Mouse (Mus musculus): Measurements from ENCODE around the gene Fndc4. TPM values are rescaled to one million over a fixed set of nuclear protein-coding genes. Genes with fewer than 3 reads are reported as not detected.
A peak's percentile ranks its signal among the peaks of the same experiment; 100 is the strongest.

Gene Fndc4
- polyA plus RNA-seq (2016; fragmentation: Nextera tagmentation; extraction: Ambion mirVana) = 91.0 and 94.6 TPM in 2 replicates

DNA sequence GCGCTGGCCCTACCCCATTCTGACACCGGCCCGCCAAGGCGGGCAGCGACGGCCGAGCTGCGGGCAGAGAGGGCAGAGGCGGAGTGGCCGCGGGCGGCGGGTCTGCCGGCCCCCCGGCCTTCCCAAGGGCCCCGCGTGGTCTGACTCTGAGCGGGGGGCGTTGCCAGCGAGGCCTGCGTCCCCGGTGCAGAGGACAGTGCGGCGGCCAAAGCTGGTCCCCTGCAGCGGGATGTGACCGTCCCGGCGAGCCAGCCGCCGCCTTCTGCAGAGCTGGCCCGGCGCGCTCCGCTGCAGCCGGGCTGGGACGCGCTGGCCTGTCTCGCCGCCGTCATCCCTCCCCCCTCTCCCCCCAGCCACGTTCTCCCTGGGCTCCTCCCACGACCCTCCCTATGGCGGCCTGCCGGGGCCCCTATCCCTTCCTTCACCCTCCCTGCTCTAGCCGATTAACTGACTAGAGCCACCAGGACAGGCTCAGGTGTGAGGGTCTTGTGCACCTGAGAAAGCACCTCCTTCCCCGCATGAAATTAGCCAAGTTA lies at the start of gene Fndc4:
Gene Fndc4 (minus strand): TSS at position 475 of the 536 bp plus-strand sequence.
- Histone ChIP-seq H3K4me1 (peaks cover 13% of the 10 kb centered on the region), H3K4me3 (peak within 1 kb of the TSS; percentile 91), H3K4me2 (replicated peaks) (peak within 1 kb of the TSS; percentile 78), H3K9ac (peak within 1 kb of the TSS; percentile 97), H3K9me3 (no peaks in the 10 kb centered on the region), H3K27me3 (no peaks in the 10 kb centered on the region), H3K27ac (peak within 1 kb of the TSS; percentile 81), H3K36me3 (peaks cover 11% of the 10 kb centered on the region)
- WGBS = 0% methylated on average over 37 of the region's 46 CpGs
- peak; percentile 65; the same call in 1 of the 2 replicates for ATAC-seq (ENCODE audit: insufficient number of reproducible peaks, insufficient read depth, low FRiP score, low TSS enrichment)

DNA sequence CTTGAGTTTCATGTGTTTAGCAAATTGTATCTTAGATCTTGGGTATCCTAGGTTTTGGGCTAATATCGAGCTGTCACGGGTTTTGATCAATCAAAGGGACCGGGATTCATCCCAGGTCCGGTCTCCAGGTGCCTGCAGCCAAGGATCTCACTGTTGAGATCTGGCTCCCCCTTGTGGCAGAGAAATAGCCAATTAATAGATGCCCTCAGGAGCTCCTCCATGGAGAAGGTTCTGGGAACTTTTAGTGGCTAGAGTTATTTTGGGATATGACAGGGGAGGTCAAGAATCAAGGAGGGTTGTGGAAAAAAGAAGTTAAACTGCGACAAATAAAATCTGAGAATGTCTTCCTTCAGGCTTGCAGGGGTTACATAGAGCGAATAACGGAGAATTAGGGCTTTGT lies 32.4 kb upstream of the Fndc4 start:
- no peak overlapping the region for H3K9ac ChIP-seq
- no peaks in the 10 kb centered on the region for H3K27me3 ChIP-seq
- H3K36me3 ChIP-seq = no peaks in the 10 kb centered on the region
- H3K27ac ChIP-seq = no peak overlapping the region
- H3K4me3 ChIP-seq = no peak overlapping the region
- no peak overlapping the region for H3K4me2 ChIP-seq (replicated peaks)
- WGBS = 32% methylated on average over 7 of the region's 7 CpGs
- no peaks in the 10 kb centered on the region for H3K4me1 ChIP-seq
- H3K9me3 ChIP-seq = no peaks in the 10 kb centered on the region
- no peak for ATAC-seq (ENCODE audit: insufficient number of reproducible peaks, insufficient read depth, low FRiP score, low TSS enrichment)

DNA sequence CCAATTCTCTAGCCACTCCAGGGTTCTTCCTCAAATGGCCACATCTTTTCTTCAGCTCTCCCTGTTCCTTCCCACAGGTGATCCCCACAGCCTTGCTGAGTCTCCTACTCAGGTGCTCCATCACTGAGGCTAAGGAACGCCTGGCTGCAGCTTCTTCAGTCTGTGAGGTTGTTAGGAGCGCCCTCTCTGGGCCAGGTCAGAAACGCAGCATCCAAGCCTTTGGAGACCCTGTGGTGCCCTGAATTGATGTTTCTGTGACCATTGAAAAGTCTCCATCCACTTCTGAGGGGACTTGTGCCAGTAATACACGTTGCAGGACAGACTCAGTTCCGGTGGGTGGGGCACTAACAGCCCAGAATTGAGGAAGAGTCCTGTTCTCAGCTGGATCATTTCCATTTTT lies 31.0 kb upstream of the Fndc4 start:
- H3K27ac ChIP-seq = no peak overlapping the region
- H3K36me3 ChIP-seq = no peaks in the 10 kb centered on the region
- H3K9me3 ChIP-seq = no peaks in the 10 kb centered on the region
- H3K4me2 ChIP-seq (replicated peaks) = no peak overlapping the region
- no peak overlapping the region for H3K4me3 ChIP-seq
- WGBS = 14% methylated on average over 5 of the region's 5 CpGs
- ATAC-seq (ENCODE audit: insufficient number of reproducible peaks, insufficient read depth, low FRiP score, low TSS enrichment) = no peak
- no peaks in the 10 kb centered on the region for H3K4me1 ChIP-seq
- no peaks in the 10 kb centered on the region for H3K27me3 ChIP-seq
- H3K9ac ChIP-seq = no peak overlapping the region

DNA sequence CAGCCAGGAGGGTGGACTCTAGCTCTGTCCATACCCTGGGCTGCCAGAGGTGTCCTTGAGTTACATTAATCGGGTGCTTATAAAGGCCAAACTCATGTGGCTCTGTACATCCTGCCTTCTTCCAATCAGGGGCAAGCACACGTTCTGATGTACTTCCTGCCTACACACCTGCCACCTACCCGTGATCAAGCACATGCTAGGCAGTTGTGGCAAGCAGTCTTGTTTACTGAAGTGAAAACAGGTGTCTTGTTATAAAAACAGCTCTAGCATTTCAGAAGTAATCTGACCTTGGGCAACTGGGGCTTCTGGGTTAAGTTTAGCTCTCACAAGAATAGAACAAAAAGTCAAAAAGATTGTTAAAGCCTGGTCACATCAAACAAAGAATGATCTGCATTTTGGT lies 28.2 kb upstream of the Fndc4 start:
- Histone ChIP-seq H3K4me1 (no peaks in the 10 kb centered on the region), H3K27me3 (no peaks in the 10 kb centered on the region), H3K9ac (no peak overlapping the region), H3K4me2 (replicated peaks) (no peak overlapping the region), H3K27ac (no peak overlapping the region), H3K9me3 (no peaks in the 10 kb centered on the region), H3K4me3 (no peak overlapping the region), H3K36me3 (no peaks in the 10 kb centered on the region)
- ATAC-seq (ENCODE audit: insufficient number of reproducible peaks, insufficient read depth, low FRiP score, low TSS enrichment) = no peak
- WGBS = 62% methylated on average over 3 of the region's 3 CpGs

DNA sequence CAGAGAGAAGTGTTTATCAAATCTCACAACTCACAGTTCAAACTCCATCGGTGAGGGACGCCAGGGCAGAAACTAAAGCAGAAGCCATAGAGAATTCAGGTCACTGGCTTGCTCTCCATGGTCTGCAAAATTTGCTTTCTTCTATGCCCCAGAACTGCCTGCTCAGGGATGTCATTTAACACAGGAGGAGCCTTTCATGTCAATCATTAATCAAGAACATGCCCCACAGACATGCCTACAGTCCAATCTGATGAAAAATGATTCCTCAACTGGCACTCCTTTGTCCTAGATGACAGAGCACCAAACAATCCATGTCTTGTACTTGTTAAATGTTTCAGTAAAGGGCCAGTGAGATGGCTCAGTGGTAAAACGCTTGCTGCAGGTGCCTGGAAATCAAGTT lies 26.9 kb upstream of the Fndc4 start:
- no peak overlapping the region for H3K9ac ChIP-seq
- no peak overlapping the region for H3K4me2 ChIP-seq (replicated peaks)
- H3K4me3 ChIP-seq = no peak overlapping the region
- H3K36me3 ChIP-seq = no peaks in the 10 kb centered on the region
- no peaks in the 10 kb centered on the region for H3K27me3 ChIP-seq
- ATAC-seq (ENCODE audit: insufficient number of reproducible peaks, insufficient read depth, low FRiP score, low TSS enrichment) = no peak
- 90% methylated on average over 3 of the region's 3 CpGs for WGBS
- no peak overlapping the region for H3K27ac ChIP-seq
- no peaks in the 10 kb centered on the region for H3K9me3 ChIP-seq
- H3K4me1 ChIP-seq = no peaks in the 10 kb centered on the region

DNA sequence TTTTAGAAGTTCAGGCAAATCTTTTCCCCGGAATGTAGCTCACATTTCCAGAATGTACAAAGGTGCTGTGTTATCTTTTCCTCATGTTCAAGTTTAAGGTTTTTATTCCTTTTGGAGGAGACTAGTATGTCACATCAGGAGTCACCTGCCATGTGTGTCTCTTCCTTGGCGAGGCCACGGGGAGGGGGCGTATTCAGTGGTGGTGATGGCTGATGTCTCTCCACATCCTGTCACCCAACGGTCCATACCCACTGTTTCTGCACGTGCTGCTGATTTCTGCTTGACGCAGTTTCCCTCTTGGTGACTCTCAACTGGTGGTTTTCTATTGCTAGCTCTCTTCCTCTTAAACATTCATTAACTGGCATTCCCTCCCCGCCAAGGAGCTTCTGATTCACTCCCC lies 16.9 kb upstream of the Fndc4 start:
- Histone ChIP-seq H3K4me3 (no peak overlapping the region), H3K27me3 (no peaks in the 10 kb centered on the region), H3K9ac (no peak overlapping the region), H3K4me1 (no peaks in the 10 kb centered on the region), H3K9me3 (no peaks in the 10 kb centered on the region), H3K36me3 (no peaks in the 10 kb centered on the region), H3K27ac (no peak overlapping the region), H3K4me2 (replicated peaks) (no peak overlapping the region)
- WGBS = 90% methylated on average over 8 of the region's 8 CpGs
- ATAC-seq (ENCODE audit: insufficient number of reproducible peaks, insufficient read depth, low FRiP score, low TSS enrichment) = no peak

DNA sequence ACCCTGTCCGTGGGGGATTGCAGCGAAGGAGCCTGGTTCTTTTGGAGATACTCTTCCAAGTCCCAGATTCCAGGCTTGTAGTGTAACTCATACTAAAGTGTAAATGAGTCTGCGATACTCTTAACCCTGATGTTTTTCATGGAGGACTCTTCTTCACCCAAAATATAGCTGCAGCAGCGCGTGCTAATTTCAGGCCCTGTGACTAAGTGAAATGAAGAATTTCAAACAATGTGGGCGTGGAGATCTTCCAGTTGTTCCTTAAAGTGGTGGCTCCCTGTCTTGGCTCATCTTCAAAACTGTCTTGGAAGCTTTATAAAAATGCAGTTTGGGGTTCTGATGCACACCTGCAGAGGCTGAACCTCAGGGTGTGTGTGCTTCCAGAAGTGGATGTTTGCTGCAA lies 7.2 kb upstream of the Fndc4 start:
- Histone ChIP-seq H3K9me3 (no peaks in the 10 kb centered on the region), H3K4me1 (no peaks in the 10 kb centered on the region), H3K4me3 (no peak overlapping the region), H3K4me2 (replicated peaks) (no peak overlapping the region), H3K27me3 (no peaks in the 10 kb centered on the region), H3K27ac (no peak overlapping the region), H3K36me3 (no peaks in the 10 kb centered on the region), H3K9ac (no peak overlapping the region)
- 90% methylated on average over 6 of the region's 6 CpGs for WGBS
- ATAC-seq (ENCODE audit: insufficient number of reproducible peaks, insufficient read depth, low FRiP score, low TSS enrichment) = no peak

DNA sequence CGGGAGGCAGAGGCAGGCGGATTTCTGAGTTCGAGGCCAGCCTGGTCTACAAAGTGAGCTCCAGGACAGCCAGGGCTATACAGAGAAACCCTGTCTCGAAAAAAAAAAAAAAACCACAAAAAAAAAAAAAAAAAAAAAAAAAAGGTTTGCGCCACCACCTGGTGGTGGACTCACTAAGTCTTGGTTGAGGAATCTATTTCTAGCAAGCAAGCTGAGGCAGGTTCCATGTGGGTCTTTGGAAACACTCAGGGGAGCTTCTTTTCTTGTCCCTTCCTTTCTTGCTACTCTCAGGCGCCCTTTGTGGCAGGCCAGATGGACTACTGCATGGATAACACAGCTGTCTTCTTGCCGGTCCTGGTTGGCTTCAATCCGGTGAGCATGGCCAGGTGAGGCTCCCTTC lies 6.0 kb upstream of the Fndc4 start:
- no peak overlapping the region for H3K9ac ChIP-seq
- no peaks in the 10 kb centered on the region for H3K36me3 ChIP-seq
- no peaks in the 10 kb centered on the region for H3K9me3 ChIP-seq
- ATAC-seq (ENCODE audit: insufficient number of reproducible peaks, insufficient read depth, low FRiP score, low TSS enrichment) = no peak
- H3K4me3 ChIP-seq = no peak overlapping the region
- H3K4me2 ChIP-seq (replicated peaks) = no peak overlapping the region
- no peaks in the 10 kb centered on the region for H3K27me3 ChIP-seq
- no peaks in the 10 kb centered on the region for H3K4me1 ChIP-seq
- 72% methylated on average over 7 of the region's 8 CpGs for WGBS
- H3K27ac ChIP-seq = no peak overlapping the region

DNA sequence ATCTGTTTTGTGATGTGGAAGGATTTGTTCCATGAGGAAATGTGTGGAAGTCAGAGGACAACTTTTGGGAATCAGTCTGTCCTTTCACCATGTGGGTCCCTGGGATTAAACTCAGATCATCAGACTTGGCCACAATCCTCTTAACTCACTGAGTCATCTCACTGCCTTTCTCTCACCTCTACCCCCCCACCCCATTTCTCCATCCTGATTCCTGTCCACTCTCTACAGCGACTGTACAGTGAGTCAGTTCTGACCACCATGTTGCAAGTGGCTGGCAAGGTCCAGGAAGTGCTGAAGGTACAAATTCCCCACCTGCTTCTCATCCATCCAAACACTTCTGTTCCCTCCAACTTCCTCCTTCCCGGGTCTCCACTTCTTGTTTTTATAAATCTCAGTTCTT lies 2.6 kb upstream of the Fndc4 start:
- no peak overlapping the region for H3K27ac ChIP-seq
- H3K27me3 ChIP-seq = no peaks in the 10 kb centered on the region
- H3K9ac ChIP-seq = no peak overlapping the region
- no peak overlapping the region for H3K4me3 ChIP-seq
- 63% methylated on average over 2 of the region's 2 CpGs for WGBS
- H3K9me3 ChIP-seq = no peaks in the 10 kb centered on the region
- H3K4me1 ChIP-seq = peaks cover 10% of the 10 kb centered on the region
- no peak for ATAC-seq (ENCODE audit: insufficient number of reproducible peaks, insufficient read depth, low FRiP score, low TSS enrichment)
- H3K36me3 ChIP-seq = peaks cover 2% of the 10 kb centered on the region
- no peak overlapping the region for H3K4me2 ChIP-seq (replicated peaks)

DNA sequence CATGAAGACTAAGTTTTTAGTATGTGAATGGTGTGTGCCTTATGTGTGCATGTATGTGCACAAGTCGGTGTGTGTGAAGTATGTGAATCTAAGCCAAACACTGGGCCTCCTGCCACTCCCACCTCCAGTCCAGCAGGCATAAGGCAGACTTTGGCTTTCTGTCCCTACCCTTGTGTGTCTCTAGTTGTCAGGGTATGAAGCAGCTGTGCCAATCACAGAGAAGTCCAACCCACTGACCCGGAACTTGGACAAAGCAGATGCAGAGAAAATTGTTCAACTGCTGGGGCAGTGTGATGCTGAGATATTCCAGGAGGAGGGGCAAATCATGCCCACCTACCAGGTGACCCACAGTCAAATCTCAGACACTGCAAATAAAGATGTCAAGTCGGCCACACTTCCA lies 2.1 kb upstream of the Fndc4 start:
- ATAC-seq (ENCODE audit: insufficient number of reproducible peaks, insufficient read depth, low FRiP score, low TSS enrichment) = no peak
- Histone ChIP-seq H3K9ac (no peak overlapping the region), H3K27ac (no peak overlapping the region), H3K4me1 (peaks cover 10% of the 10 kb centered on the region), H3K4me3 (no peak overlapping the region), H3K9me3 (no peaks in the 10 kb centered on the region), H3K4me2 (replicated peaks) (no peak overlapping the region), H3K27me3 (no peaks in the 10 kb centered on the region), H3K36me3 (peaks cover 7% of the 10 kb centered on the region)
- 86% methylated on average over 3 of the region's 3 CpGs for WGBS

DNA sequence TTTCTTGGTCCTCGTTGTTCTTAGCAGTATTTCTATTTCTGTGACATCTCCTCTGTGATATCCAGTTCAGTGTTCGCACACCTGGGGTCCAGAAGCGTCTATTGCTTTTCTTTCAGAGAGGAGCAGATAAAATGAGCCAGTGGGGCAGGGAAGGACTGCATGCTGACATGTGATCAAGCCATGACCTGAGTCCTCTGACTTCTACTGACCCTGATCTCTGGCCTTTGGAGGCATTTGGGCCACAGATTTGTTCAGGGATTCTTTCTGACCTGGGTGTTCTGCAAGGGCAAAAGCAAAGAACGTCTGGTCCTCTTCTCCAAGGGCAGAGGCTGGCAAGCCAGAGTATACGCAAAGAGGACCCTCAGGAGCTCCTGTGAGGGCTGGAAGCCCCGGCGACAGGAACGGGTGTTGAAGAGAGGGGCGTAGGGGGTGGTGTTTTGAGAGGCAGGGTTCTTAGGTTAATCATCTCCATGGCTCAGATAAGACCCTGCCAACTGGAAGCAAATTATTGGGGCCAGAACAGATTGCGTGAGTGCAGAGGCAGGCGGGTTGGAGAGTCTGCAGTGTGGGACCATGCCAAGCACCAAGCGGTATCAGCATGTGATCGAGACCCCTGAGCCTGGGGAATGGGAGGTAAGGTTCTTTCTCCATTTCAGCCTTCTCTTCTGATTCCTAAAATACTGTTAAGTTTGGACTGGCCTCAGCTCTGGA lies 1.3 kb upstream of the Fndc4 start, which contains the start of gene Gckr:
Gene Gckr (plus strand): TSS at position 397 of the 711 bp plus-strand sequence.
- ATAC-seq (ENCODE audit: insufficient number of reproducible peaks, insufficient read depth, low FRiP score, low TSS enrichment) = no peak
- H3K9me3 ChIP-seq = no peaks in the 10 kb centered on the region
- H3K36me3 ChIP-seq = peaks cover 11% of the 10 kb centered on the region
- no peak within 1 kb of the TSS for H3K4me3 ChIP-seq
- no peak within 1 kb of the TSS for H3K9ac ChIP-seq
- 75% methylated on average over 13 of the region's 13 CpGs for WGBS
- peak within 1 kb of the TSS; percentile 78; the same call in 1 of the 2 replicates for H3K4me2 ChIP-seq (replicated peaks)
- peaks cover 10% of the 10 kb centered on the region for H3K4me1 ChIP-seq
- no peaks in the 10 kb centered on the region for H3K27me3 ChIP-seq
- no peak within 1 kb of the TSS for H3K27ac ChIP-seq

DNA sequence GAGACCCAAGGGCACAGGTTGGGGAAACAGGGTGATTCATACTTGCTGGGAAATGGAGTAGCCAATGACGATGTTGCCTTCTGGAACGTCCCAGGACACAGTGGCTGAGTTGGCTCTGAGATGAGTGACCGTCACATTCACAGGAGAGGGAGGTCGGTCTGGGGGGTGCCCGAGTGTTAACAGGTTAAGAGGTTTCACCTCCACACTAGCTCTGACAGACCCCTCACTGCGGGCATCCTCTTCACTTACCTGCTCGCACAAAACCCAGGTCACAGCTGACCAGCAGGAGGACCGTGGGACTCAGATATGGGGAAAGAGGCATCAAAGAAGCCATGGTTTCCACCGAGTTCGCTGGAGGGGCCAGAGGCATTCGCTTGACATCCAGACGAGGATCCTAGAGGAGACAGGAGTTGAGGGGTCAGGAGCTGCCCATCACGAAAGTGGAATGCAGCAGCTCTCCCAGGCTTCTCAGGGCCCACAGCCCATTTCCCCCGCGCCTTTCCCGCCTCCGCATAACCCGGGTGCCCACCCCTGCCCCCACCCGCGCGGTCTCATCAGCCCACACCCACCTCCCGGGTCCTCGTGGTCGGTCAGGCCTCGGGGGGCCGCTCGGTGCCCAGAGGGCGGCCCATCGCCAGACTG lies 795 bp downstream of the Fndc4 start:
- peak overlapping the region; percentile 78 for H3K4me2 ChIP-seq (replicated peaks)
- H3K4me1 ChIP-seq = peaks cover 16% of the 10 kb centered on the region
- no peaks in the 10 kb centered on the region for H3K27me3 ChIP-seq
- H3K4me3 ChIP-seq = peak overlapping the region; percentile 91
- H3K9me3 ChIP-seq = no peaks in the 10 kb centered on the region
- 0 out of 2 replicates have a peak, but pooled peaks have one; percentile 2 for ATAC-seq (ENCODE audit: insufficient number of reproducible peaks, insufficient read depth, low FRiP score, low TSS enrichment)
- H3K9ac ChIP-seq = peak overlapping the region; percentile 97
- peaks cover 11% of the 10 kb centered on the region for H3K36me3 ChIP-seq
- 2% methylated on average over 28 of the region's 29 CpGs for WGBS
- peak overlapping the region; percentile 81 for H3K27ac ChIP-seq
